8 mouse cellular contexts compared by ENCODE assay signal in the genomic region with DNA sequence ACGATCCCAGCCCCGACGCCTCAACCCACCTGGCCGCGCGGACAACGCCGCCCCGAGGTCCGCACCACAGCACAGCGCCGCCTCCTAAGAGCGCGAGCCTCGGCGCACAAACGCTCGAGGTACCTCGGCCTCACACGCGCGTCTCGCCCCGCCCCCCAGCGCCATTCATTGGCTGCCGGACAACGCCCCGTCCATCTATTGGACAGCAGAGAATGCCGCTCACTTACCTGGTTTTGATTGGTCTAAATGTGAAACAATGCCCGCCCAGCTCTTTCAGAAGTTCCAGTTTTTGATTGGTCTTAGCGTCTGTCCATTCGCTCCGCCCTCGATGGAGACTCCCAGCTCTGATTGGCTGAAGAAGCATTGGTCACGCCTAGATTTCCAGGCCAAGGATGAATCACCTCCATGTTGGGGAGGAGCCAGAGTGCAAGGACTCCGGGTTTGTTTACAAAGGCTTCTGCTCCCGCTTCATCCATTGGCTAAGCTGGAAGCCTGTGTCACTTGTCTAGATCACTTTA. TPM values are rescaled to one million over a fixed set of nuclear protein-coding genes. Genes with fewer than 3 reads are reported as not detected.
DNase-seq lines count a peak whose midpoint lies in the region; ATAC-seq lines count a peak whose summit lies in the region.

A gene (minus strand): TSS at position 136 of the 518 bp plus-strand sequence.

- ATAC-seq in erythroblast, adult 5-6 weeks (replicated peaks; ENCODE audit: low FRiP score, poor library complexity, severe bottlenecking) = peak; percentile 98
- peak; percentile 99 for ATAC-seq in kidney, embryonic 15.5 days (replicated peaks; ENCODE audit: low FRiP score)
- peak; percentile 98 for ATAC-seq in monocyte, adult 5-6 weeks (replicated peaks; ENCODE audit: insufficient number of reproducible peaks, low FRiP score, low TSS enrichment, poor library complexity, severe bottlenecking)

- H3K4me3 ChIP-seq in heart, embryonic 10.5 days = peak within 1 kb of the TSS; percentile 74
- peak within 1 kb of the TSS; percentile 81 for H3K4me3 ChIP-seq in kidney, embryonic 15.5 days (replicated peaks)

- DNase-seq in B cell, adult 2 months = peak; percentile 96 to 97
- peak; percentile 100 for DNase-seq in brain, adult 2 months (ENCODE audit: low read depth, low spot score)
- peak; percentile 100 for DNase-seq in heart, embryonic 10.5 days (ENCODE audit: low spot score)
- DNase-seq in liver = peak; percentile 97
- peak; percentile 96 to 99 for DNase-seq in spleen, postnatal 4 days (ENCODE audit: low spot score in 2 of 2)

- peaks cover 3% of the 10 kb centered on the region; the same call in 1 of the 2 replicates for H3K36me3 ChIP-seq in heart, embryonic 10.5 days
- peaks cover 18% of the 10 kb centered on the region for H3K36me3 ChIP-seq in kidney, embryonic 15.5 days

- H3K9ac ChIP-seq in kidney, embryonic 15.5 days = peak within 1 kb of the TSS; percentile 87

- no peaks in the 10 kb centered on the region for H3K27me3 ChIP-seq in heart, embryonic 10.5 days (ENCODE audit: insufficient read depth, poor library complexity, severe bottlenecking)
- H3K27me3 ChIP-seq in kidney, embryonic 15.5 days = no peaks in the 10 kb centered on the region

- H3K9me3 ChIP-seq in heart, embryonic 10.5 days = no peaks in the 10 kb centered on the region
- H3K9me3 ChIP-seq in kidney, embryonic 15.5 days (replicated peaks) = no peaks in the 10 kb centered on the region

- peak within 1 kb of the TSS; percentile 81 for H3K4me2 ChIP-seq in kidney, embryonic 15.5 days

- H3K27ac ChIP-seq in heart, embryonic 10.5 days = peak within 1 kb of the TSS; percentile 89
- peak within 1 kb of the TSS; percentile 92 for H3K27ac ChIP-seq in kidney, embryonic 15.5 days

- H3K4me1 ChIP-seq in heart, embryonic 10.5 days = peaks cover 11% of the 10 kb centered on the region; the same call in 1 of the 2 replicates
- peaks cover 16% of the 10 kb centered on the region for H3K4me1 ChIP-seq in kidney, embryonic 15.5 days

- WGBS in heart, embryonic 10.5 days = under 1% methylated on average over 37 of the region's 37 CpGs
- WGBS in kidney, embryonic 15.5 days = under 1% methylated on average over 37 of the region's 37 CpGs

RNA-seq across cellular contexts. Expression of the gene that starts here (rescaled TPM):
- 0.19 and 1.9 TPM in 2 replicates for total RNA-seq in erythroblast, adult 5-6 weeks (2015; ENCODE audit: low replicate concordance)
- total RNA-seq in erythroblast, adult 5-6 weeks (2017; ENCODE audit: low replicate concordance) = 2.7 and 3.5 TPM in 2 replicates
- 13.9 and 20.3 TPM in 2 replicates for polyA plus RNA-seq in heart, embryonic 10.5 days (2016; fragmentation: Nextera tagmentation; extraction: Ambion mirVana)
- 16.8 and 25.7 TPM in 2 replicates for polyA plus RNA-seq in kidney, embryonic 15.5 days (2015; fragmentation: Nextera tagmentation; extraction: Ambion mirVana)
- total RNA-seq in monocyte, adult 5-6 weeks (2017) = 16.8 to 28.8 TPM (median 20.6 TPM) in 3 replicates

Comparison
In these comparisons a context has a peak if more than half of its experiments do, and no peak if none do; other contexts are left out.
1. Peak in every context shown above with its lines: DNase-seq, ATAC-seq, H3K4me3 ChIP-seq and H3K27ac ChIP-seq.